Mouse (Mus musculus) hematopoietic stem cell, adult 5-6 weeks (primary cell): ENCODE data around the gene Zfp326. TPM values are rescaled to one million over a fixed set of nuclear protein-coding genes. Genes with fewer than 3 reads are reported as not detected.

ENCODE experiments used
- ATAC-seq, 2 experiments: fragments of 125-278 bp in 1 of 2; replicated peaks in 1 of 2; 2 replicates each; pipeline ENCODE4 v1.8.0; 2016 to 2017; ENCODE audit warnings: inconsistent platforms in 2 of 2, mild to moderate bottlenecking in 2 of 2, moderate number of reproducible peaks in 2 of 2, low read depth in 1 of 2, moderate TSS enrichment in 1 of 2; ENCODE audit not compliant: low FRiP score in 2 of 2, poor library complexity in 2 of 2, severe bottlenecking in 2 of 2, insufficient read depth in 1 of 2, low TSS enrichment in 1 of 2
- total RNA-seq: library from RNA; stranded (forward); fragments of 172-1452, 232-1000 nt; gene quantifications from 2 replicates; pipeline ENCODE4 v1.2.3, GENCODE M21; 2017

Zfp326 gene
- total RNA-seq, result 105 and 122 TPM in 2 replicates

- ATAC-seq, result peak; percentile 80 to 91
Measured at GRCm38 (mm10) chr5:105876068-105876924, at the start of gene Zfp326. Gene Zfp326 (plus strand): TSS chr5:105876565.

- ATAC-seq, result no peak
Measured at GRCm38 (mm10) chr5:105826916-105827510, 49.4 kb upstream of the Zfp326 start.

DNA sequence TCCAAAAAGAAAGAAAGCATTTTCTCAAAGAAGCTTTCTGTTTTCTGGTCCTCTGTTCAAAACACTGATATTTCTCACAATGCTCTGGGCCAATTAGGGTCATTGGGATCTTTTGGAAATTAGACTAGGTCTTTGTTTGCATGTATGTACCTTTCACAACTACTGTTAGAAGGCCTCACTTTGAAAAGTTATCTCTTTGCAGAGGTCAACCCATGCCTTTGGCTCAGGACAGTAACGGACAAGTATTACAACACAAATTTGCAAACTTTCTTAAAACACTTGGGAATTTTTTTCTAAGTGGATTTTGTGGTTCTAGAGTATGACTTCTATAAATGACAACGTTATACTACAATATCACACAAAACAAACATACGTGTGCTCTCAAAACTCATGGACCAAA is 48.3 kb upstream of the Zfp326 start:
- no peak for ATAC-seq

- ATAC-seq, result no peak
Measured at GRCm38 (mm10) chr5:105829008-105829586, 47.3 kb upstream of the Zfp326 start.

DNA sequence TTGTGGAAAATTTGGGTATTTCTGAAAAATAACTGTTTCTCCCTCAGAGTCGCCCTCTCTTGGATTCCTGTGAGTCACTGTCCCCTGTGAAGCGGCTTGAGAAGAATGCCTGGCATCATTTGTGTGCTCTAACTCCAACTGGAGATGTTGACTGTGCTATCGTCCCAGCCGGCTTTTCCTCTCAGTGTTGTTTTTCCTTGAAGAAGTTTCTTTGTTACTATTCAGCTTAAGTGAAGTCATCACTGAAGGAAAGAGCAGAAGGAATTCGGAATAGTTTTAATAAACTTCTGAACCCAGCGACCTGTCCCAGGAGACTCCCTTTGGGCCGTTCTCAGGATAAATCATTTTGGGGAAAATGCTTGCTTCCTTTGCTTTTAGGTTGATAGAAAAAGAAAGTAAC is 44.2 kb upstream of the Zfp326 start:
- ATAC-seq, result no peak

- peak in 1 of 2 experiments; percentile 59; a peak in 1 of 4 replicates for ATAC-seq
Measured at GRCm38 (mm10) chr5:105833923-105834322, 42.4 kb upstream of the Zfp326 start.

GRCm38 (mm10) chr5:105836006-105836405 is 40.4 kb upstream of the Zfp326 start:
- ATAC-seq, result no peak

DNA sequence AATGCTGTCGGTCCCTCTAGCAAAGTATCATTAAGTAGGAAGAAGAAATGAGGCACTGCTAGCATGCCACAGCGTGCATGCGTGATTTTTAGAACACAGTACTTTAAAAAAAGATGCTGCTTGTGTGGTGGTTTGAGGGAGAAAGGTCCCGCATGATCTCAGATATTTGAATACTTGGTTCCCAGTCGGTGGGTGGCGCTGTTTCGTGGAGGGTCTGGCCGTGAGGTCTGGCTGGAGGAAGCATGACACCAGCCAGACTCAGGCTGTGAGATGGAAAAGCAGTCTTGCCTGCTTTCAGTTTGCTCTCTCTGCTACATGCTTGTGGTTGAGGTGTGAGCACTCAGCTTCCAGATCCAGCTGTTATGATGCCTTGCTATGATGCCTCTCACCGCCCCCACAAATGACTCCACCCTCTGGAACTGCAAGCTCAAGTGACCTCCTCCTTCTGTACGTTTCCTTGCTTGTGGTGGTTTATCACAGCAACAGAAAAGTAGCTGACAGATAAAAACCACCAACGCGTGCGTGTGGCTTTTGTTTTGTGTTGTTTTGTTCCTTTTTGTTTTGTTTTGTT is 36.5 kb upstream of the Zfp326 start:
- peak in 1 of 2 experiments; percentile 19; a peak in 1 of 4 replicates for ATAC-seq

- peak; percentile 94 to 95 for ATAC-seq
Measured at GRCm38 (mm10) chr5:105844044-105844753, 32.2 kb upstream of the Zfp326 start.

- ATAC-seq, result no peak
Measured at GRCm38 (mm10) chr5:105845041-105845440, 31.3 kb upstream of the Zfp326 start.

- no peak for ATAC-seq
Measured at GRCm38 (mm10) chr5:105847726-105848125, 28.6 kb upstream of the Zfp326 start.

GRCm38 (mm10) chr5:105849222-105849621 is 27.1 kb upstream of the Zfp326 start:
- peak; percentile 27 to 35 for ATAC-seq

DNA sequence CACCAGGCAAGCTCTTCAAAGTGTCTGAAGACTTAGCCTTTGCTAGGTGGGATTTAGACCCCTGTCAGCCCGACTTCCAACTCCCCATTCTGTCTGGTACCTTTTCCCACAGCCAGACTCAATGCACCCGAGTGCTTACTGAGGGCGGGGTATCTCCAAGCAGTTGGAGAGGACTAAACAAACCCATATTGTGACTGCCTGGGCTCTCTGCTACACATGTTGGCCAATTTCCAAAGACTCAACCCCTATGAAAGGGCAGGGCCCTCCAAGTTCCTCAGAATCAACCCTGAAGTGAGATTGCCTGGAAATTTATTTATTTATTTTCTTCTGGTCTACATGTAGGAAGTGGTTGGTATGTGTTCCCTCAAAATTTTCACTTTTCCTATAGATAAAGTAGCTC is 26.7 kb upstream of the Zfp326 start:
- peak; percentile 44 to 45; a peak in 1 of 4 replicates for ATAC-seq

GRCm38 (mm10) chr5:105853271-105853670 is 23.1 kb upstream of the Zfp326 start:
- ATAC-seq, result no peak

DNA sequence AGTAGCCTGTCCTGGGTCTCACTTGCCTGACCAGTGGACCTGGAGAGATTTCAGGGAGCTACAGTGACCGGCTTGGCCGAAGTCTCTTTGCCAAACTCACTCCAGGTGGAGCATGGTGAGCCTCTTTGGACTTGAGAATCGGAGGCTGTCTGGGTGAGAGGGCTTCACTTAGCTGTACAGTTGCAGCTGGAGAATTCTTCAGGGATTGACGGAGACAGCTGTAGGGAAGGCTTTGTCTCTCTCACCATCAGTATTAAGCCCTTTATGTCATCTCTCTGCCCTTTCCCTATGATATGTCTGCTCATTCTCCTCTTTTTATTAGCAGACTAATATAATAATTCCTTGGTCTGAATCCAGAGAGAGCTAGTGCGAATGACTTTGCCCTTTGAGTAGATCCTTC is 18.9 kb upstream of the Zfp326 start:
- no peak for ATAC-seq

DNA sequence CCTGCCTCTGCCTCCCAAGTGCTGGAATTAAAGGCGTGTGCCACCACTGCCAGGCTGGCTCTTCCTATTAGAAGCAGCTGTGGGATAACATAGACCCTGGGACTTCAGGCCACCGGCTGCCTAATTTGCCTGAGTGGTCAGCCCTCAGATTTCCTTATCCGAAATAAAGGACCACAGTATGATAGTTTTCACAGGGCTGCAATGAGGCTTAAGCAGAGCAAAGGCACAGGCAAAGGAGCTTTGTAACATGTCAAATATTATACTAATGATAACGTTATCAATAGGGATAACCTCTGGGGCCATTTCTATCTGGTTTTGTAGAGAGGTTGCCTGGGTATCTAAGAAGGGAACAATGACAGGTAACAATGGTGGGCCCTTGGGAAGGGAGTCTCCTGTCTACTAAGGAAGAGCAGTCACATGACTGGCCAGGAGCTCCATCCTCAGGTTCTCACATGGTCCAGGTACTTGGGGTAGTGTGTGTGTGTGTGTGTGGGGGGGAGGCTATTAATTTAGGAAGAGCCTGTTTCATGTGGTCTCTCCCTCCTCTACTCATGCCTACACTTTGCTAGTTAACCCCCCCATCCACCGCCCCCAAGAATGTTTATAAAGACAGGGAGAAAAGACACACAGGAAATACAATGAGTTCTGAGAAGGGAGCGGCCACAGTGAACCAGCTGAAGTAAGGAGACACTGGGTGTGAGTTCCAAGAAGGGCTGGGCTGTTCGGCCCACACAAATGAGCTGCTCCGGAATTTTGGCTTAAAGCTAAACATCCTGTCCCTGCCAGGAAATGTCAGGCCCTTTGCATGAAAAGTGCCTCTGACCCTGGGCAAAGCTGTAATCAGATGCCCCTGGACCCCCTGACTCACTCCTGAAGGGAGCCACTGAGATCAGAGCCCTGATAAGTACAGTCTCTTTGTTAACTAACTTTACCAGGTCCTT is 17.3 kb upstream of the Zfp326 start:
- ATAC-seq, result no peak
